Mouse (Mus musculus) frontal cortex, postnatal 10 days (tissue): ENCODE measurements around the gene Magea6.
"Not testable (repeated sequence)": the region's sequence is repeated elsewhere in the genome, so short reads cannot be mapped to it uniquely, and the experiment has no call there.

Experiments used
- DNase-seq, 2 experiments: peaks; one replicate each; pipeline ENCODE4 v3.0.0; 2022; ENCODE audit warnings: low spot score in 2 of 2, mixed read lengths in 1 of 2

Magea6 gene

DNA sequence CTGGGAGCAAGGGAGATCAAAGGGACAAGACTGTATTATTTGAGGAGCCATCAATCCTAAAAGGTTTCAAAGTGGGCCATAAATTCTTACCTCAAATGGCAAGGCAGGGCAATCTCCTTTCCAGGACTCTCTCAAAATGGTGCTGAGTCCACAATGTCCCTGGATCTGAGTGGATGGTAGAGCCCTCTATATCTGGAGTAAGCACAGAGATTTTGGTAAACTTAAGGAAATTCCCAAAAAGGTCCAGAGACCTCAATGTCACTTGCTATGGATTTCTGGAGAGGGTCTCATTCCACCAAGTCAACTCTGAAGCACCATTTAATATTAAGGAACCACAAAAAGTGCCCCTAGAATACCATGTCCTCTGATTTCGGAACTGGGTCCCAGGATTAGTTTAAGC lies at the start of gene Magea6:
Gene Magea6, minus strand, starts transcription at position 101 of the 400 bp plus-strand sequence.
- DNase-seq: not testable (repeated sequence)

DNA sequence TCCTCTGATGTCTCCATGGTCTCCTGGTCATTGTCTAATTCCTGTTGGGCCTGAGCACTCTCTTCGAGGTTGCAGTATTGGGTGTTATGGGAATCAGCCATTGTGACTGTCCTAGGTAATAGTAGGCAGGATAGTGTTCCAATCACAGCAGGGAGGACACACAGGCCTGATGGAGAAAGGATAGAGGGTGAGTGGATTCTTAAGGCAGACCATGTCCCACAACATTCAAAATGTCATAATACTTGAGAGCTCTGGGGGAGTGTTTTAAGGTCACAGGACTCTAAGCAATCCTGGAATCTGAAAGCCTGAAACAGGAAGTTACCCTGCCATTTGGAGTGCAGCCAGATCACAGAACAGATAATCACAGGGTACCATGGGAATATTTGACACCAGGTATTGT lies 13.6 kb upstream of the Magea6 start, which contains the start of gene Magea3:
Gene Magea3, minus strand, starts transcription at position 101 of the 400 bp plus-strand sequence.
- DNase-seq: not testable (repeated sequence)

- not testable (repeated sequence) for DNase-seq
These were observed 45.6 kb downstream of the Magea6 start, which contains the start of gene Cldn34b1 for GRCm38 (mm10) chrX:154890167-154890566. Gene Cldn34b1, minus strand, starts transcription at chrX:154890267.
